Mouse (Mus musculus) hindlimb bud, embryonic 11.5 days (tissue): ENCODE data around the gene Cdk5rap1.

Source experiments
- DNase-seq: peaks from one replicate; pipeline ENCODE4 v3.0.0-alpha.2; 2012; ENCODE audit warnings: low read depth, low spot score; ENCODE audit errors: extremely low spot score

Cdk5rap1 gene

GRCm38 (mm10) chr2:154372842-154373500, at the start of gene Cdk5rap1:
Gene Cdk5rap1, minus strand, starts transcription at chr2:154373010.
- DNase-seq = no peak

- no peak for DNase-seq
These were observed 49.4 kb upstream of the Cdk5rap1 start for GRCm38 (mm10) chr2:154422181-154422580.

GRCm38 (mm10) chr2:154420942-154421731, 48.3 kb upstream of the Cdk5rap1 start:
- DNase-seq = no peak

GRCm38 (mm10) chr2:154419631-154420515, 47.1 kb upstream of the Cdk5rap1 start:
- no peak for DNase-seq

GRCm38 (mm10) chr2:154418001-154418400, 45.2 kb upstream of the Cdk5rap1 start:
- DNase-seq = no peak

GRCm38 (mm10) chr2:154417107-154417506, 44.3 kb upstream of the Cdk5rap1 start:
- peak; percentile 60 for DNase-seq

GRCm38 (mm10) chr2:154412018-154412666, 39.3 kb upstream of the Cdk5rap1 start:
- no peak for DNase-seq

- no peak for DNase-seq
These were observed 37.5 kb upstream of the Cdk5rap1 start for GRCm38 (mm10) chr2:154410355-154410754.

GRCm38 (mm10) chr2:154407643-154408445, 35.0 kb upstream of the Cdk5rap1 start, which contains the start of gene Snta1:
Gene Snta1, minus strand, starts transcription at chr2:154408099.
- no peak for DNase-seq

GRCm38 (mm10) chr2:154407063-154407642, 34.3 kb upstream of the Cdk5rap1 start:
- no peak for DNase-seq

GRCm38 (mm10) chr2:154405447-154405994, 32.7 kb upstream of the Cdk5rap1 start:
- DNase-seq = no peak

GRCm38 (mm10) chr2:154402811-154403210, 30.0 kb upstream of the Cdk5rap1 start:
- no peak for DNase-seq

- no peak for DNase-seq
These were observed 29.2 kb upstream of the Cdk5rap1 start for GRCm38 (mm10) chr2:154401976-154402375.

GRCm38 (mm10) chr2:154399325-154399724, 26.5 kb upstream of the Cdk5rap1 start:
- DNase-seq = no peak

GRCm38 (mm10) chr2:154398267-154398666, 25.5 kb upstream of the Cdk5rap1 start:
- no peak for DNase-seq

GRCm38 (mm10) chr2:154396529-154396928, 23.7 kb upstream of the Cdk5rap1 start:
- no peak for DNase-seq

- DNase-seq = no peak
These were observed 21.8 kb upstream of the Cdk5rap1 start for GRCm38 (mm10) chr2:154394602-154395001.

- DNase-seq = no peak
These were observed 17.6 kb upstream of the Cdk5rap1 start for GRCm38 (mm10) chr2:154390180-154390964.
